Mouse (Mus musculus): ENCODE measurements around the gene Aldh16a1.

- TF ChIP-seq CTCF (conservative IDR thresholded peaks at IDR 0.05; ENCODE audit: low read length) (no peak), POU5F1 (IDR thresholded peaks at IDR 0.05; ENCODE audit: borderline replicate concordance, low read length) (no peak)
These were observed 47.9 kb downstream of the Aldh16a1 start for GRCm38 (mm10) chr7:45106441-45106840.

Data from E14TG2a.4 (cell line).